Mouse (Mus musculus): Measurements from ENCODE around the gene Rilp.

Rilp gene

GRCm38 (mm10) chr11:75509741-75510626 is at the start of gene Rilp:
Gene Rilp (plus strand): TSS chr11:75510094.
- peak; percentile 94 to 98 for DNase-seq

DNA sequence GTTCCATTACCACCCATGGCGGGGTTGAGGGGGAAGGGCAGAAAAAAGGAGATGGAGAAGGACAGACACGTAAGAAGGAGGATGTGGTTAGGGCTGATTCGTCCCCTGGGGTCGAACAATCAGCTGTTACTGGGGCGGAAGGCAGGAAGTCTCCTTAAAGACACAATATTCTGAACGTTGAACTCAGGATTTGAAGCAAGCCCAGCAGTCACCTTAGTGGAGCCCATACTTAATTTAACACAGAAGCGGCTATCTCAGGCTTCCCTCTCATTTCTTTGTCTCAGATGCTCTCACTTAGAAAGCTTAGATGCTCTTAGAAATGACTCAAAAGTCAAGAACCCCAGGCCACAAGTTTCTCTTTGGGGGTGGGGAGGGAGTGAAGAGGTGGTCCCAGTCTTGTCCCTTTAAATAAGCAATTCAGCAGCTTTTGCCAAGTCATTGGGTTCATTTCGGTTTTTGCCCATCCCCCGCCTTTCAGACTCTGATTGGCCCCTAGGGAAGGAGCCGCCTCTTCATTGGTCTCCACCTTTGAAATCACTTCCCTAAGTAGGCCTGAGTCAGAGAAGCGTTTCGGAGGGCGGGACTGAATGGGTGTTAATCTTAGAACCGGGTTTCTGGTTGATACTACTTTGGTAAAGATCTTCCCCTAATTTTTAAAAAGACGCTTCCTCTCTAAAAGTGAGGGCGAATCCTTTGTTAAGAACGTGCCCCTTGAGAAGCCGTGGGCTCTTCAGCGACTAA is 49.6 kb upstream of the Rilp start:
- peak; percentile 96 to 97 for DNase-seq

DNA sequence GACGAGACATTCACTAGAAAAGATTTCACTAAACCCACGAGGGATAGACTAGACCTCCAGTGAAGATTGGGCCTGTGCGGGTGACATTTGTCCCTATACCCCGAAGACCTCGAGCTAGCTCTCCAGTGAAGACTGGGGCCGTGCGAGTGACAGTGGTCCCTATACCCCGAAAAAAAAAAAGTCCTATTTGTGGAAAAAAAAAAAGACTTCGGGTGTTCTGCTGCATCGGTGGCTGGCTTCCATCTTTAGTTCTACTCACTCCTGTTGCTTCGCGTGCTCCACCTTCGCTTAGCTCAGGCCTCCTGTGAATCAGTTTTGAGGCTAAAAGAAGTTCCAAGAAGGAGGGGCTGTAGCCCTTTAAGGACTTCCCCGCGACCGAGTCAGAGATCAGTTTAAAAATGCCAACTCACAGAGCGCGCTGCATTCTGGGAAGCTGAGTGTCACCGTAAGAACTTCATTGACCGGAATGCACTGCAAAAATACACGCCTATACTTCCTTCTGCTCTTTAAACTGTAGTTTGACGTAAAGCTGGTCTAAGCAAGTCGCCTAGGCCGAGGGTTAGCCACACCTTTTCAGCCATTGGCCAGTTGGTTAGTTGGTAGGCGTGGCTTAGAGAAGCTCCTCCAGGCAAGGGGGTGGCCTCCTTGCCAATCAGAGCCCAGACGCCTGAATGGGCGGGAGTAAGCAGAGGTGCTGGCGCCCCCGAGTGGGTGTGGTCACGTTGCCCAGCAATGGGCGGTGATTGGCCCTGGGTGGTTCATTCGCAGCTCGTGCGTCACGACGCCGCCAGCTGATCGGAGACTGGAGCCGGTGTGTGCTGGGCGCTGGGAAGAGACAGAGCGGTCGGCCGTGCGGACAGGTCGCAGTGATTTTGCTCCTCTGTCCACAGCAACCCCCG is 48.8 kb upstream of the Rilp start, which contains the start of gene Tlcd2:
TSS of gene Tlcd2 (plus strand) at position 872 of the 899 bp plus-strand sequence.
- DNase-seq, result peak; percentile 99 to 100

GRCm38 (mm10) chr11:75461743-75462252 is 48.1 kb upstream of the Rilp start:
- no peak for DNase-seq

DNA sequence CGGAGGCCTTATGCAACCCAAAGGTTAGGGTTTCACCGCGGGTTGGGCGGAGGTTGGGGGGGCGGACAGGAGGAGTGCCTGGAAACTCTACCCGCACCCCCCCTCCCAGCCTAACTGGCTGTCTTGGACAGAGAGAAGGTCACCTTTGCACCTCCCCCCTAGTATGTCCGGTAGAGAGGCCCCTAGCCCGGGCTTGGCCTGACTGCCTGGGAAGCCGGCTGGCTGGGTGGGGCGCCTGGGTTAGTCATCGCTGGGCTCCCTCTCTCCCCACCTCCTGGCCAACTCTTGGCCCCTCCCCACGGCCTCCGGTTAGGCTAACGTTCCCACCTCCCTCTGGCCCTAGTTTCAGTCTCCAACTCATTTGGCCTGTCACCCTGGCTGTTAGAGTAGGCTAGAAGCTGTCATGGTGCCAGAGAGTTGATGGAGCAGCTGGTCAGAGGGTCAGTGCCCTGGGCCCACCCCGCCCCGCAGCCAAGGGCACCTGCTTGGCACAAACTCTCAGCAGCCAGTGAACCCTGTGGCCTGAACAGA is 47.6 kb upstream of the Rilp start:
- peak; percentile 91 to 97 for DNase-seq

- peak; percentile 98 to 99 for DNase-seq
Measured at GRCm38 (mm10) chr11:75462865-75463336, 47.0 kb upstream of the Rilp start.

DNA sequence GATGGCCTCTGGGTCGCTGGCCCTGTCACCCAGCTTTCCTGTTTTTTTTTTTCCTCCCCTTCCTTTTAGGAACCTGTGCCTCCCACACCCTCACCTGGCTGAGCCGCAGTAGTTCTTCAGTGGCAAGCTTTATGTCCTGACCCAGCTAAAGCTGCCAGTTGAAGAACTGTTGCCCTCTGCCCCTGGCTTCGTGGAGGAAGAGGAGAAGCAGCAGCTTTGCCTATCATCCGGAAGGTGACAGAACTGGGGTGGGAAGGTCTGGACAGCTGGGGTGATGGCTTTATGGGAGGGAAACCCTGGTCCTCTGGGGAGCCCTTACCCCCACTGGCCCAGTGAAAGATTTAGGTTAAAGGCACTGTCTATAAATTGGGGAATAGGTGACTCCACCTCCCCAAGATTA is 46.3 kb upstream of the Rilp start:
- peak in 1 of 2 experiments; percentile 55 for DNase-seq

DNA sequence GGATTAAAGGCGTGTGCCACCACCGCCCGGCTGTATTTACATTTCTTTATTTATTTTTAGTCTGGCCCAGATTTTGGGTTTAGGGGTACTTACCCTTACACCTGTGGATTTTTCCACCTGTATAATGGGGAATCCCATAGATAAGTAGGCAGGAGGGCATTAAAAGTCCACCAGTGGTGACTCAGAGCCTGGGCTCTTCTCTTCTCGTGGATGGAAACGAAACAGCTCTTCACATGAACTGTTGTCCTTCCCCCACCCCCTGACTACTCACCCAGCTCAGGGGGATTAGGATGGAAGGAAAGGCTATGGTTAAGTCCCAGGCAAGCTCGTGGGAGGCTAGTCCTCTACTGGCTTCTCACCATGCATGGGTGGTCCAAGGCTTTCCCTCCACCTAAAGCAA is 45.5 kb upstream of the Rilp start:
- DNase-seq, result peak in 1 of 2 experiments; percentile 19

GRCm38 (mm10) chr11:75465051-75465450 is 44.8 kb upstream of the Rilp start:
- peak in 1 of 2 experiments; percentile 35 for DNase-seq

DNA sequence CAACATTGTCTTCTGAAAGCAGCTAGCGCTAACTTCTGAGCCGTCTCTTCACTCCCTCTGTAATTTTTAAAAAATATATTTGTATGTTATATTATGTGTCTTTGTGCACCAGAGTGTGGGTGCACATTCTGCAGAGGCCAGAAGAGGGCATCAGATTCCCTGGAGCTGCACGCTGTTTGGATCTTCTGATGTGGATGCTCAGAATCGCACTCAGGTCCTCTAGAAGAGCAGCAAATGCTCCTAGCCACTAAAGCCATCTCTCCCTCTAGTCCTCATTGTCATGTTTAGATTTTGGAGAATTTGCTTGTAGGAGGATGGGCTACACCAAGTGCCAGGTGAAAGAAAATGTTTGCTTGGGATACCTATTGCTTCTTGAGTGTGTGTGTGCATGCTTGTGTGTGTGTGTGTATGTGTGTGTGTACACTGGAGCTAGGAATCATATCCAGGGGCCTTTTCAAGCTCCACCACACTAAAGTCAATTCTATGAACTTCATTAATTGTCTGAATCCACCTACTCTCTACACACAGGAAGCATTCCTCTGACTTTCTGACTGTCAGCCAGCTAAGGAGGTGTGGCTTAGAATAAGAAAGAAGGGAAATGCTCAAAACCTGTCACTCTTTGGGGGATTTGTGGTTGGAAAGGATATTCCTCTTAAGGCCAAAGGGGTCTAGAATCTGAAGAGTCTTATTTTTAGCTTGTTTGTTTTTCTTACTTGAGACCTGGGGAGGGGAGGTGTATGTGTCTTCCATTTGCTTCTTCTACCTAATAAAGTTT is 43.0 kb upstream of the Rilp start:
- DNase-seq, result no peak

- DNase-seq, result peak; percentile 69 to 84
Measured at GRCm38 (mm10) chr11:75467512-75468215, 42.2 kb upstream of the Rilp start.

GRCm38 (mm10) chr11:75468410-75468809 is 41.5 kb upstream of the Rilp start:
- no peak for DNase-seq

DNA sequence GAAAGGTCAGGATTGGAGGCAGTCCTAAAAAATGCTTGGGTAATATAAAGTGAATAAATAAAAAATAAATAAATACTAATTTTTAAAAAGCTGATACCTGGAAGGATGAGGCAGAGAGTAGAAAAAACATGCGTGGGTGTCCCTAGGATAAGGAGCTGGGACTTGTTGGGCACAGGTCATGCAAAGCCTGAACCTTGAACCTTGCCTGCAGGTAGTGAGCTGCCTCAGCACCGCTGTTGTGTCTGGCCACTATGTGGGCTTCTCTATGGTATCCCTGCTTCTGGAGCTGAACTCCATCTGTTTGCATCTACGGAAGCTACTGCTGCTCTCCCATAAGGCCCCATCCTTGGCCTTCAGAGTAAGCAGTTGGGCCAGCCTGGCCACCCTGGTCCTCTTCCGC is 40.6 kb upstream of the Rilp start:
- peak; percentile 32 to 54 for DNase-seq

DNA sequence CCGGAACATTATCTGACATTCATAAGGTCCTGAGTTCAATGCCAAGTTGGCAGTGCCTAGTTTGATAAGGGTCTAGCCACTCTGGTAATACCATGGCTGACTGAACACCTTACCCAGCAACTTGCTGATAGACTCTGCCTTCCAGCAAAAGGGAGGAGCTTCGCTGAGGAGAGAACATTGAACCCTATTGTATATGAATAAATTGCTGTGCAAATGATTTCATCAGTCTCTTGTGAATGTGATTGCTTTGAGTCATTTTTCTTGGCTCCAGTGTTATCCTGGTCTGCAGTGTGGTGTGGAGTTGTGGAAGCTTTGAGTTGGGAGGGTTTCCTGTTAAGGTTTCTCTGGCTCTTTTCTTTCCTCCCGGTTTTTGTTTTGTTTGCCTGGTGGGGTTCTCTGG is 39.2 kb upstream of the Rilp start:
- no peak for DNase-seq

DNA sequence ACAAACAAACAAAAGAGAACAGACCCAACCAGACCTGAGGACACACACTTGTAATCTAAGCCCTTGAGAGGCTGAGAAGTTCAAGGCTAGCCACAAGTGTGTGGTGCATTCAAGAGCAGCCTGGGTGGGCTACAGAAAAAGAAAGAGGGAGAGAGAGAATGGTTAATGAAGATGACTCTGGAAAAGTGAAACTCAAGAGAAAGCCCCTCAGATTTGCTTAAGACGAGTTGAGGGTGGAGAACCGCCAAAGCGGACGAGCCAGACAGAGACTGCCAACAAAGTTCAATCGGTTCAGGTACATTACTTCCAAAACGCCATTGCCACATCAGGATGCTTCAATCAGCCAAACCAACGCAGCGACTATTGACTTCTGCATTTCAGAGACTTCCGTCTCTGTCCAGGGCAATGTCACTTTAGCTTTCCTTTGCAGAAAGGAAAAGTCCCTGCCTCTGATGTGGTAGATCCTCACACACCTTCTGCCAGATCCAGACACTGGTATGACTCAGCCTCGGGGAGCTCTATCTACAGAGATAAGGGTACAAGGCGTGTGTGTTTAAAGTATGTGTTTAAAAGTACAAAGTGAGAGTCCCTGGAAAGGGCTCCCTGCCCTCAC is 37.3 kb upstream of the Rilp start:
- no peak for DNase-seq

GRCm38 (mm10) chr11:75473376-75473775 is 36.5 kb upstream of the Rilp start:
- no peak for DNase-seq

GRCm38 (mm10) chr11:75486192-75486591 is 23.7 kb upstream of the Rilp start:
- DNase-seq, result no peak

- DNase-seq, result peak; percentile 97
Measured at GRCm38 (mm10) chr11:75486601-75487285, 23.2 kb upstream of the Rilp start, which contains the start of gene Prpf8. Gene Prpf8 (plus strand): TSS chr11:75486816.

DNA sequence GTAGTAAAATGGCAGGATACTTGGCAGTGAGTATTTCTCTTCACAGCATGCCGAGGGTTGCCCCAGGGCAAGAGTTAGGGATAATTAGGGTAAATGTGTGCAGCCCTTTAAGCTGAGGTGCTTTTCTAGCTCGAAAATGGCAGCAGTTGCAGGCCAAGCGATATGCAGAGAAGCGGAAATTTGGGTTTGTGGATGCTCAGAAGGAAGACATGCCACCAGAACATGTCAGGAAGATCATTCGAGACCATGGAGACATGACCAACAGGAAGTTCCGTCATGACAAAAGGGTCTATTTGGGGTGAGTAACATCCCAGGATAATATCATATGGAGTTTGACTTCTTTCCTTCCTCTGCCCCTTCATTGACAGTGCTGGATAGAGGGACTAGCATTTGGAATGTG is 22.4 kb upstream of the Rilp start:
- DNase-seq, result peak in 1 of 2 experiments; percentile 28
